Mouse (Mus musculus) midbrain, embryonic 10.5 days (tissue): ENCODE data around the gene Hacd4. TPM values are rescaled to one million over a fixed set of nuclear protein-coding genes. Genes with fewer than 3 reads are reported as not detected.
A peak's percentile ranks its signal among the peaks of the same experiment; 100 is the strongest.

Source experiments
- DNase-seq: peaks from one replicate; pipeline ENCODE4 v3.0.0-alpha.2; 2017; ENCODE audit warnings: low spot score
- H3K27ac ChIP-seq: fragments of 300-500 bp; sonication (generic); replicated peaks from 2 replicates; pipeline ENCODE4 v1.5.1; 2016; ENCODE audit warnings: mild to moderate bottlenecking
- H3K27me3 ChIP-seq: fragments of 300-500 bp; sonication (generic); 2 replicates; pipeline ENCODE4 v1.6.1; 2016; ENCODE audit warnings: low read depth, mild to moderate bottlenecking; ENCODE audit not compliant: poor library complexity, severe bottlenecking
- H3K36me3 ChIP-seq: fragments of 300-500 bp; sonication (generic); 2 replicates; pipeline ENCODE4 v1.6.1; 2016; ENCODE audit warnings: mild to moderate bottlenecking, moderate library complexity
- H3K4me1 ChIP-seq: fragments of 300-500 bp; sonication (generic); 2 replicates; pipeline ENCODE4 v1.6.1; 2016
- H3K4me3 ChIP-seq: fragments of 300-500 bp; sonication (generic); 2 replicates; pipeline ENCODE4 v1.5.1; 2016; ENCODE audit warnings: mild to moderate bottlenecking, moderate library complexity
- H3K9me3 ChIP-seq: fragments of 300-500 bp; sonication (generic); replicated peaks from 2 replicates; pipeline ENCODE4 v1.6.1; 2016; ENCODE audit warnings: mild to moderate bottlenecking
- WGBS: fragments of 180-500 bp; shearing (Covaris S2); methylation state at CpG from one replicate; pipeline ENCODE4 v1.1.7; 2016; 5-methylcytosine and 5-hydroxymethylcytosine counted together
- polyA plus RNA-seq: library from polyadenylated mRNA; unstranded; fragments of >200 nt; fragmentation: Nextera tagmentation; extraction: Ambion mirVana; gene quantifications from 2 replicates; pipeline ENCODE4 v1.2.1, GENCODE M21; 2016

Hacd4 gene
- polyA plus RNA-seq, 1 experiment from 2014 or later = 3.7 TPM

DNA sequence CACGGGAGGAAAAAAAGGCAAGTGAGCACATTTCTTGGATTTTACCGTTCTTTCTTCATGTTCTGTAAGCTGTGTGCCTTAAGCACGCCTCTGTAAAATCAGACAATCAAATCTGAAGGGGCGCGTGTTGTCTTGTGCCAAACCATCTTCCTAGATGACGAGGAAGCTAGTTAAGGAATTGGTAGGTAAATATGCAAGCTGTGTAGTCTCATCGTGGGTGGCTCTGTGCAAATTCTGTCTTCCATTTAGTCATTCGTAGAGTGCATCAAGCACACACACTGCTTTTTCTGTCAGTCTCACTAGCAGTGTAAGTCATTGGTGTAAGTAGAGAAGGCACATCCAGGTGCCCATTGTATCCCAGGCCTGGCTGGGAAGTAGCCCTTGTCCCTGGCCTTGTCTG is 67.9 kb downstream of the Hacd4 start:
- no peak for DNase-seq
- no peaks in the 10 kb centered on the region for H3K9me3 ChIP-seq
- peaks cover 11% of the 10 kb centered on the region for H3K4me1 ChIP-seq
- no peak overlapping the region for H3K4me3 ChIP-seq
- 94% methylated on average over 8 of the region's 8 CpGs for WGBS
- no peak overlapping the region; the same call in 1 of the 2 replicates for H3K27ac ChIP-seq
- no peaks in the 10 kb centered on the region for H3K27me3 ChIP-seq
- no peaks in the 10 kb centered on the region for H3K36me3 ChIP-seq

DNA sequence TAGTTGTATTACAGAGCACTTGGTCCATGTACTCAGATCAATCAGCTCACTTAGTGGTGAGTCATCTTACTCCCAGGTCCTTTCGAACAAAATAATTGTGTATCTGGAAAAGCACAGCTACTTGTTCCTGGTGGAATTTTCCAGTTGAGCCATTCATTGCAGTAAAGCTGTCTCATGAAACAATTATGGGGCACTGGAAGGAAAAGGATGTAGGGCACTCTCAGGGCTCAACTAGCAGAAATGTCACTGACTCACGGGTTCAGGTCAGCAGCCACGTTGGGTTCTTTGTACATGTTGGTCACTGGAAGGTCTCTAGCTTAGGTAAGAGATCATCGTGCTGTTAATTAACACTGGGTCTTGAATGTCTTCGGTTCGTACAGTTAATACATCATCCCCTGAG is 68.8 kb downstream of the Hacd4 start:
- Histone ChIP-seq H3K27ac (no peak overlapping the region), H3K27me3 (no peaks in the 10 kb centered on the region), H3K4me1 (peaks cover 11% of the 10 kb centered on the region), H3K36me3 (no peaks in the 10 kb centered on the region), H3K9me3 (no peaks in the 10 kb centered on the region), H3K4me3 (no peak overlapping the region)
- no peak for DNase-seq
- WGBS = 95% methylated on average over 6 of the region's 6 CpGs

DNA sequence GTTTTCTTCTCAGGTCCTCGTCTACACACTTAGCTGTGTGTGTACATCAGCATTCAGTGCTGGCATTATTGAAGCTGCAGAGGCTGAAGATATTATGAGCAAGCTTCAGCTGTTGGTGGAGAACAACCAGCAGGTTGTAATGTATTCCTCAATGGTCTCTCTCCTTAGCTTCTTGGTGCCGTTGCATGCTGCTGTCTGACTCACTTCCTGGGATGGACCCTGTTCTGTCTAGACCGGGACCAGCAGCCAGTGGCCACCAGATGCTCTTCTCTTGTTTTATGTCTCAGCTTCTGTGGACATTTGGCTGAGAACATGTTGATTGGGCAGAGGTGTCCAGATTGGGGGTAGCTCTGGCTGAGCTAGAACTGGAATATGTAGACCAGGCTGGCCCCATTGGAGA is 81.3 kb downstream of the Hacd4 start:
- no peak overlapping the region for H3K4me3 ChIP-seq
- peaks cover 6% of the 10 kb centered on the region for H3K27me3 ChIP-seq
- no peak overlapping the region for H3K27ac ChIP-seq
- H3K36me3 ChIP-seq = peaks cover 8% of the 10 kb centered on the region
- no peak for DNase-seq
- peaks cover 27% of the 10 kb centered on the region for H3K4me1 ChIP-seq
- no peaks in the 10 kb centered on the region for H3K9me3 ChIP-seq
- WGBS = 88% methylated on average over 3 of the region's 3 CpGs

DNA sequence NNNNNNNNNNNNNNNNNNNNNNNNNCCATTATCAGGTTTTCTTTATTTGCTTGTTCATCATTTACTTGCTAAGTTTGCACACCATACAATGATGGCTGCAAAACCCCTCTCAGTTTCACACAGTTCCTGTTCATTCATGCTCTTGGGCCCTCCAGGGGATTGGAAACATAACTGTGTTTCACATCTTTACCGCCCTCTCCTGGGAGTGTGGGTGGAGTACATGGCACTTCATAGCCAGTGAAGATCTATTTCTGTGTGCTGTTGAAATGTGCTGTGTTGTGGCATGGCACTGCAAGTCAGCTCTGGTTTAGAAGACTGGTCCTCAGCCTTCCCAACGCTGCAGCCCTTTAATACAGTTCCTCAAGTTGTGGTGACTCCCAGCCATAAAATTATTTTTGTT is 82.1 kb downstream of the Hacd4 start:
- Histone ChIP-seq H3K27me3 (peaks cover 9% of the 10 kb centered on the region), H3K9me3 (no peaks in the 10 kb centered on the region), H3K4me1 (peaks cover 27% of the 10 kb centered on the region), H3K36me3 (peaks cover 8% of the 10 kb centered on the region), H3K4me3 (no peak overlapping the region), H3K27ac (no peak overlapping the region)
- DNase-seq = no peak
- WGBS = 70% methylated on average over 2 of the region's 2 CpGs

DNA sequence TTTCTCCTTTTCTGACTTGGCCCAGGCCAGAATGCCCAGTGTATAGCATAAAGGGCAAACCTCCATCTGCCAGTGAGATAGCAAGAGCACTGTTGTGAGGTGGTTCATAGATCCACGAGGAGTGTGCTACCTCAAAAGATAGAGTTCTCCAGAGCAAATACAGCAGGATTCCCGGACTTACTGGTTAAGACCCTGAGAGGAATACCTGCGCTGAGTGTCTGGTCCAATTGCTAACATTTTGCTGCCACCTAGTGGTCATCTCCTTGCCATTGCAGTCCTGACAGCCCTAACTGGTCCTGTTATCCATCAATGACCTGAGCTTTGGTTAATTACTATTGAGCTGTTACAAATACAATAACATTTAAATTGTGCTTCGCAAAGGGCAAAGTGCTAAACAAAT is 87.8 kb downstream of the Hacd4 start:
- H3K27ac ChIP-seq = no peak overlapping the region
- 3% methylated on average over 4 of the region's 4 CpGs for WGBS
- peak; percentile 70 for DNase-seq
- H3K27me3 ChIP-seq = peaks cover 11% of the 10 kb centered on the region
- H3K4me3 ChIP-seq = no peak overlapping the region
- H3K4me1 ChIP-seq = peaks cover 27% of the 10 kb centered on the region
- no peaks in the 10 kb centered on the region for H3K9me3 ChIP-seq
- no peaks in the 10 kb centered on the region for H3K36me3 ChIP-seq

Other genes with a start within 250 kb of the Hacd4 start
- gene Ifnb1, start 83.8 kb upstream of the Hacd4 start, polyA plus RNA-seq = not detected in 2 replicates
- gene Ifna15, start 119.3 kb upstream of the Hacd4 start, polyA plus RNA-seq = not detected in 2 replicates
- not detected in 2 replicates for gene Ifna14, start 132.9 kb upstream of the Hacd4 start, polyA plus RNA-seq
- not detected in 2 replicates for gene Ifna9, start 153.5 kb upstream of the Hacd4 start, polyA plus RNA-seq
- gene Ifna12, start 164.4 kb upstream of the Hacd4 start, polyA plus RNA-seq = not detected in 2 replicates
- gene C87499, start 195.5 kb upstream of the Hacd4 start, polyA plus RNA-seq = not detected in 2 replicates
- gene Ifna13, start 205.5 kb upstream of the Hacd4 start, polyA plus RNA-seq = not detected in 2 replicates
- not detected in 2 replicates for gene Ifna16, start 238.0 kb upstream of the Hacd4 start, polyA plus RNA-seq
- gene Ifna2, start 245.0 kb upstream of the Hacd4 start, polyA plus RNA-seq = not detected in 2 replicates